Comparison of ENCODE assay signal across 24 mouse cellular contexts in genomic region chr19:20403219-20403618, GRCm38 (mm10).
"Had no signal": no experiment of that assay in that cellular context is flagged by ENCODE, and none has a peak within 500 bp of the region (broad histone marks: within the 10 kb centered on the region; RNA-seq: fewer than 3 reads in every experiment).

No protein-coding gene starts in this region.

- DNase-seq: forebrain, postnatal 0 days; gastrocnemius, postnatal 14 days; gastrocnemius, postnatal 36 days; heart, adult 18-20 months; heart, postnatal 10 days; heart, postnatal 4 days; kidney, adult 18-20 months; kidney, adult 8-10 months; kidney, postnatal 10 days; kidney, postnatal 25 days; kidney, postnatal 4 days had no signal

- H3K9ac ChIP-seq: forebrain, postnatal 0 days; heart, embryonic 12.5 days; hindbrain, embryonic 12.5 days; hindbrain, embryonic 14.5 days; intestine, embryonic 15.5 days; limb, embryonic 12.5 days had no signal

- H3K36me3 ChIP-seq: heart, embryonic 10.5 days; heart, embryonic 12.5 days; hindbrain, embryonic 10.5 days; hindbrain, embryonic 12.5 days; intestine, embryonic 15.5 days; limb, embryonic 10.5 days; limb, embryonic 12.5 days had no signal

- ATAC-seq: forebrain, postnatal 0 days; hindbrain, embryonic 16.5 days; inflammation-experienced regulatory T-cells, adult 6 months; intestine, embryonic 15.5 days; intestine, postnatal 0 days had no signal

- H3K4me1 ChIP-seq: heart, embryonic 10.5 days; heart, embryonic 12.5 days; hindbrain, embryonic 10.5 days; hindbrain, embryonic 12.5 days; intestine, embryonic 15.5 days; limb, embryonic 10.5 days; limb, embryonic 12.5 days had no signal

- H3K27ac ChIP-seq: heart, embryonic 10.5 days; hindbrain, embryonic 10.5 days; hindbrain, embryonic 12.5 days; hindbrain, embryonic 14.5 days; intestine, embryonic 15.5 days; layer of hippocampus, adult 2 months; left cerebral cortex, adult 2 months; limb, embryonic 10.5 days; limb, embryonic 12.5 days had no signal

- H3K4me2 ChIP-seq: heart, embryonic 12.5 days; hindbrain, embryonic 12.5 days; hindbrain, embryonic 14.5 days; intestine, embryonic 15.5 days; limb, embryonic 12.5 days had no signal

- H3K27me3 ChIP-seq: heart, embryonic 12.5 days; hindbrain, embryonic 12.5 days; intestine, embryonic 15.5 days; limb, embryonic 12.5 days had no signal

- H3K4me3 ChIP-seq: heart, embryonic 10.5 days; heart, embryonic 12.5 days; hindbrain, embryonic 10.5 days; hindbrain, embryonic 12.5 days; intestine, embryonic 15.5 days; layer of hippocampus, adult 2 months; left cerebral cortex, adult 2 months; limb, embryonic 10.5 days; limb, embryonic 12.5 days had no signal

- H3K9me3 ChIP-seq: heart, embryonic 10.5 days; heart, embryonic 12.5 days; hindbrain, embryonic 10.5 days; hindbrain, embryonic 12.5 days; intestine, embryonic 15.5 days; limb, embryonic 10.5 days; limb, embryonic 12.5 days had no signal
